Mouse (Mus musculus): Measurements from ENCODE around the gene Mybph.
"Not testable (repeated sequence)": the region's sequence is repeated elsewhere in the genome, so short reads cannot be mapped to it uniquely, and the experiment has no call there.

Mybph gene

DNA sequence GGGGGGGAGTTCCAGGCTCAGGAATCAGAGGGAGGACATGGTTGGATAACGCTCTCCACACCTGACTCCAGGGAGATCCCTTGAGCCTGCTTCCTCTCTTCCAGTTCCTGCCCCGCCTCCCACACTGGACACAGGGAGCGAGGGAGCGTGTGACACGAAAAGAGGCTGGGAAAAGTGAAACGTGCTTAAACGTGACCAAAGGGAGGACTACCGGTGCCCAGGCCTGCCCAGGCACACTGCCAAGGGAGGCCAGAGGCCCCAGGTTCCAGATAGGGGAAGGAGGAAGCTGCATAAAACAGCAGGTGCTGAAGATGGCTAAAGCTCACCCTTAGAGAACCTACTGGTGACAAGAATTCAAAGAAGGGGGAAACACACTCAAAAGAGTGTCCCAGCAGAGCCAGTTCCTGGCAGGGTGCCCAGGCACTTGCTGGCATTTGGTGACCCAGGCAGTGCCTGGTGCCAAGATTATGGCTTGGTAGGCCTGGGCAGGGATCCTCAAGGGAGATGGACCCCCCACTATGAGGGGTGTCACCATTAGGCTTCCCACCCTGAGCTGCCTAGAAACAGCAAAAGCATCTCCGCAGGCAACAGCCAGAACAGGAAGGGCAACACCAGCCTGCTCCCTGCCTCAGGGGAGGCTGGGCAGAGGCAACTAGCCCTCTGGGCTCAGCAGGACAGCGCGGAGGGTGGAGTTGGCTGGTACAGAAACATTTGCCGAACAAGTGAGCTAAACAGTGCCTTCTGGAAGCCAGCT lies 39.7 kb downstream of the Mybph start:
- DNase-seq (ENCODE audit: low read depth): no peak

DNA sequence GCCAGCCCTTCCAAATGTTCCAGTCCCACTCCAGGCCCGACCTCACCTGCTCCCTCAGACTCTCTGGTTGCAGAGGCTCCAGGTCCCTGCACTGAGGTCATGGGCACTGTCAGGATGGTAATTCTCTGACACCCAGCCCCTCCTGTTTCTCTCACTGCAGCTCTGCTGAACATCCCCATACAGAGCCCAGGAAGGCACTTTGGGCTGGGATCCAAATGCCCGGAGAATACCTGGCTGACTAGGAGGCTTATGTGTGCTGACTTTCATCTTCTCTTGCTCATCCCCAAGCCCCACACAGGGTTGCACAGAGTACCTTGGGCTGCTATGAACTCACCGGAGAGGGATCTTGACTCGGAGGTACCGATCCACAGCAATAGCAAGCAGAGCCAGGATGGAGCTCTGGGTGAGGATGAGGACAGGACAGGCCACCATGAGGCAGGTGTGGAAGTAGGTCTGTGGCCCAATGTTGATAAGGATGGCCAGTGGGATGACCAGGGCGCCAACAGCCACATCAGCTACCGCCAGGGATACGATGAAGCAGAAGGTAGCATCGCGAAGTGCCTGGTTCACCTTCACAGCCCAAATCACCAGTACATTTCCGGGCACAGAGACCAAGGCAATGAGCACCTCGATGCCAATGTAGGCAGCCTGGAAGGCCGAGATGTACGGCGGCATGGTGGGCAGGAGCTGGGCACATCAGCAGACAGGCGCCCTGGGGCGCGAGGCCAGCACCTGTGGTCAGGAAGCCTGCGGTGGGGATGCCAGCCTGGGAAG lies 40.6 kb downstream of the Mybph start:
- DNase-seq (ENCODE audit: low read depth): no peak

GRCm38 (mm10) chr1:134234455-134235390 lies 41.5 kb downstream of the Mybph start:
- DNase-seq (ENCODE audit: low read depth): no peak

GRCm38 (mm10) chr1:134235391-134235921 lies 42.2 kb downstream of the Mybph start, which contains the start of gene Adora1:
Adora1 (minus strand) TSS chr1:134235431.
- no peak for DNase-seq (ENCODE audit: low read depth)

- DNase-seq (ENCODE audit: low read depth): no peak
Measured at GRCm38 (mm10) chr1:134236142-134236541, 42.9 kb downstream of the Mybph start.

GRCm38 (mm10) chr1:134237438-134237837 lies 44.2 kb downstream of the Mybph start:
- no peak for DNase-seq (ENCODE audit: low read depth)

DNA sequence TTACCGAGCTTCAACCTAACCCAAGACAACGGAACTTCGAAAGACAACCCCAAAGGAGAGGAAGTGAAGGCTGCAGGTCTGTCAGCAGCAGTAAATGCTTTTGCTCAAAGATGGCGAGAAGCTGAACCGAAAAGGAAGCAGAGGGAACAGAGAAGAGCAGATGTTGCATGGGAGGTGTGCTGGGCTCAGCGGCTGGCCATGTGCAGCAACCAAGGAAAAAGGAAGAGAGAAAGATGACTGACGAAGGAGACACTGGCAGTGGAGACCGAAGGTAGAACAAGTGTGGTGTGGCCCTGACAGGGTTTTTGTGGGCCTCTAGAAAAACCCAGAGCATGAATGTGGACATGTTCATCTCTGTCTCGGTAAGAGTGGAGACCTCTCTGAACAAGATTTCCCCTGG lies 47.5 kb downstream of the Mybph start:
- no peak for DNase-seq (ENCODE audit: low read depth)

DNA sequence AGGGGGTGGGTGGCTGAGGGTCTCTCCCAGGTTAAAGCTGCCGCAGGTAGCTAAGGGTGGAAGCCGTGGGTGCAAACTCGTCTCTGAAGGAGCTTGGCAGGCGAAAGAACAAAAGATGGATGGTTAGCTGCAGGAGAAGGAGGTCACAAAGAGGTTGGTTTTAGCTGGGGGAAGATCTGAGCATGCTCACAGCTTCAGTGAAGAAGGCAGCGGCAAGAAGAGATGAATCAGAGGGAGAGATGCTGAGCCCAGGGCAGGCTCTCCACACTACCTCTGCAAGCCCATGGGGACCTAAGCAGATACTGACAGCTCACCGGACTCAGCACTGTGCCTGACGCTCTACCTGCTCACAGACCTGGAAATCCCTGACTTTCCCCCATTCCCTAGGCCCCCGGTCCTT lies 48.0 kb downstream of the Mybph start:
- no peak for DNase-seq (ENCODE audit: low read depth)

- no peak for DNase-seq (ENCODE audit: low read depth)
Measured at GRCm38 (mm10) chr1:134242286-134242685, 49.0 kb downstream of the Mybph start.

DNA sequence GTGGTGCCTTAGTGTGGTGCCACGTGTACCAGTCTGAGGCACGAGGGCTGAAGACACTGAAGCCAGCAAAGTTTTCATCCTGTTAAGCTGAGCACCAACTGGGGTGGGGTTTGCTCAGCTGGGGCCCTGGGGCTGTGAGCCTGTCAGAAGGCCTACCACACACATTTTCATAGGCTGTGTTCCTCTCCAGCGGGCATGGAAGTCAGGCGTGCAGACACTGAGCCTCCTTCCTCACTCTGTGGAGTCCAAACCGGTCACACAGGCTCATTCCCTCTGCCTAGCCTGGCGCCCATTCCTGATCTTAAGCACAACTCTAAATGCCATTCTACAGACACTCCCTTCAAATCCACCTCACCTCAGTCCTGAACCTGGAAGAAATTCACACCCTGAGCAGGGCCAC lies 50.3 kb downstream of the Mybph start:
- DNase-seq (ENCODE audit: low read depth): no peak

GRCm38 (mm10) chr1:134243948-134244914 lies 51.0 kb downstream of the Mybph start:
- peak; percentile 35 for DNase-seq (ENCODE audit: low read depth)

DNA sequence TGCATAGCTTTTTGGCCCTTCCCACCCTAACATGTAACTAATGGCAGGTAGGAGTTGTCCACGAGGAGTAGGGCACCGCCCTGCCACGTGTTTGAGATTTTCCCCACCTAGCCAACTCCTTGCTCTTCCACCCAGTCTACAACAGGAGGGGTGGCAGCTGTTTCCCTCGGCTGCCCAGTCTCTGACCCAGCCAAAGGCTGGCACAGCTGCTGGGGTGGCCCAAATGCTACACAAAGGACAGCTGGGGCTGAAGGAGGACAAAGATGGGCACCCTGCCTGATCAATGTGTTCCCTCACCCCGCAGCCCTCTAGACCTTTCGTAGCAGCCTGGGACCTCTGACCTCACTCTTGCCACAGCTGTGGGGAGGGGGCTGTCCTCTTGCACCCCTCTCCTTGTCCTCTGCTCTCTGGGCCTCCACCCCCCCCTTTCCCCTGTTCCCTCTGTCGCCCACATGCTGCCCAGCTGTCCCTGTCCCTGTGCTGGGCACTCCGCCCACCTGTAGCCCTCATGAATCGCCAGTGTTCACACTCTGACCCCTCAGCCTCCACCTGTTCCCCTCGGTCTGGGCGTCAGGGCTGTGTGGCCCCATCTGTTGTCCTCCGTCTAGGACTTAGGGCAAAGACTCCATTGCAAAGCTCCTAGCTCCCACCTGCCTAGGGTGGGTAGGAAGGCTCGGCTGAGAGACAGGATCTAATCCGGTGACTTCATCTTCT lies 51.9 kb downstream of the Mybph start:
- DNase-seq (ENCODE audit: low read depth): no peak

DNA sequence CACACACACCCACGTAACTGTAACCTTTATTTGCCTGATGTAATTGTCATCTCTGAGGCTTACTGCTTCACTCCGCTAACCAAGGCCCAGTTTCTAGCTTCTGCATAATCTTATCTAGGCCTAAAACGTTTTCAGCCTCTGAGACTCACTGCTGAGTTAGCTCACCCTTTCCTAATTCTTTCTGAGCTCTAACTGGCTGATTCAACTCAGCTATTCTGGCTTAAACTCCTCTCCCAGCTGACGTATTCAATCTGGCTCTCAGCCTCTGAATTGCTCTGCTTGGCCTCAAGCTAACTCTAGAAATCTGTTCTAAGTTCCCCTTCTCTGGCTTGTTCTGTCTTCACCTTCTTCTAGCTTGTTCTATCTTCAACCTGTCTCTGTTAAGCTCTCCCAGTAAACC lies 53.3 kb downstream of the Mybph start:
- no peak for DNase-seq (ENCODE audit: low read depth)

DNA sequence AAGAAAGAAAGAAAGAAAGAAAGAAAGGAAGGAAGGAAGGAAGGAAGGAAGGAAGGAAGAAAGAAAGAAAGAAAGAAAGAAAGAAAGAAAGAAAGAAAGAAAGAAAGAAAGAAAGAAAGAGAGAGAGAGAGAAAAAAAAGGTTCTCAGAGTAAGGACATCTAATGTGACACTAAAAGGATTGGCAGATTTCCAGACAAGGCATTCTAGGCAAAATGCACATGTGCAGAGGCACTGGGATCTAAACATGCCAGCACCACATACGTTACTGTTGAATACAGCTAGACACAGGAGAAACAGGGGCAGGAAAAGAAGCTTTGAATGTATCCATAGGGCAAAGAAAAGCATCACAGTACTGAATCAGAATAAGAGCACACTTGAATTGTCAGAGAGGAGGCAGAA lies 56.4 kb downstream of the Mybph start:
- DNase-seq (ENCODE audit: low read depth): not testable (repeated sequence)
